Mouse (Mus musculus) left cerebral cortex, postnatal 10 days (tissue): ENCODE measurements around the gene Armcx6. TPM values are rescaled to one million over a fixed set of nuclear protein-coding genes. Genes with fewer than 3 reads are reported as not detected.
"Not testable (repeated sequence)": the region's sequence is repeated elsewhere in the genome, so short reads cannot be mapped to it uniquely, and the experiment has no call there.

Source experiments
- DNase-seq, 2 experiments: peaks; one replicate each; pipeline ENCODE4 v3.0.0; 2021 to 2022; ENCODE audit warnings: low spot score in 2 of 2, mixed read lengths in 1 of 2; ENCODE audit errors: extremely low spot score in 1 of 2
- intact Hi-C: fragments of 180-260 bp; cut with DNase I; formaldehyde crosslinking; loops from one replicate; pipeline ENCODE4 v1.15.1; 2025
- total RNA-seq, 2 experiments: library from RNA; stranded (reverse); gene quantifications; 2 replicates each; pipeline ENCODE4 v1.2.3; 2021

Gene Armcx6
- 1 to 10 TPM; 7.0 to 8.9 TPM for total RNA-seq

- intact Hi-C loops: loop anchor here (2.0 kb wide), 1 partner anchor 160 kb away; no protein-coding TSS in a partner anchor
- DNase-seq: peak; percentile 63 to 80
These were observed at the start of gene Armcx6 for GRCm38 (mm10) chrX:134750764-134751592. Armcx6 (minus strand) TSS chrX:134751417.

- no peak for DNase-seq
- intact Hi-C loops: no loop called here
These were observed 36.5 kb upstream of the Armcx6 start for GRCm38 (mm10) chrX:134787728-134788127.

GRCm38 (mm10) chrX:134763428-134764198, 12.4 kb upstream of the Armcx6 start:
- intact Hi-C loops, DNase-seq: not testable (repeated sequence)

GRCm38 (mm10) chrX:134757293-134757995, 6.2 kb upstream of the Armcx6 start:
- no peak for DNase-seq
- intact Hi-C loops: no loop called here

- DNase-seq: peak; percentile 48 to 75
- intact Hi-C loops: no loop called here
These were observed 5.4 kb upstream of the Armcx6 start, which contains the start of gene Armcx3 for GRCm38 (mm10) chrX:134756434-134757292. Armcx3 (plus strand) TSS chrX:134756595.

GRCm38 (mm10) chrX:134752584-134752983, 1.4 kb upstream of the Armcx6 start:
- no peak for DNase-seq
- intact Hi-C loops: no loop called here

- no peak for DNase-seq
- intact Hi-C loops: loop anchor here (2.0 kb wide), 1 partner anchor 159 kb away; no protein-coding TSS in a partner anchor
These were observed 693 bp upstream of the Armcx6 start for GRCm38 (mm10) chrX:134751910-134752309.

- peak; percentile 11 to 46 for DNase-seq
- intact Hi-C loops: no loop called here
These were observed 4.8 kb downstream of the Armcx6 start for GRCm38 (mm10) chrX:134746459-134746858.

- no peak for DNase-seq
- intact Hi-C loops: no loop called here
These were observed 9.4 kb downstream of the Armcx6 start for GRCm38 (mm10) chrX:134741862-134742261.

- DNase-seq: no peak
- intact Hi-C loops: no loop called here
These were observed 12.1 kb downstream of the Armcx6 start for GRCm38 (mm10) chrX:134739160-134739559.

- DNase-seq: no peak
- intact Hi-C loops: no loop called here
These were observed 13.4 kb downstream of the Armcx6 start for GRCm38 (mm10) chrX:134737796-134738195.

- intact Hi-C loops: no loop called here
These were observed 21.4 kb downstream of the Armcx6 start for GRCm38 (mm10) chrX:134729778-134730177.

GRCm38 (mm10) chrX:134723762-134724161, 27.5 kb downstream of the Armcx6 start:
- DNase-seq, intact Hi-C loops: not testable (repeated sequence)

More at GRCm38 (mm10) chrX:134729778-134730177, 21.4 kb downstream of the Armcx6 start:
- no peak for DNase-seq

- peak; percentile 50 to 82 for DNase-seq
- intact Hi-C loops: loop anchor here (5.0 kb wide), 2 partner anchors 71 to 106 kb away; no protein-coding TSS in a partner anchor
These were observed 32.7 kb downstream of the Armcx6 start for GRCm38 (mm10) chrX:134718524-134718923.

- intact Hi-C loops: loop anchor here (5.0 kb wide), 2 partner anchors 71 to 106 kb away; no protein-coding TSS in a partner anchor
- DNase-seq: peak; percentile 45 to 65
These were observed 33.4 kb downstream of the Armcx6 start, which contains the start of gene Armcx1 for GRCm38 (mm10) chrX:134717752-134718308. Armcx1 (plus strand) TSS chrX:134717963.

GRCm38 (mm10) chrX:134716863-134717262, 34.4 kb downstream of the Armcx6 start:
- no peak for DNase-seq
- intact Hi-C loops: loop anchor here (5.0 kb wide), 2 partner anchors 70 to 105 kb away; no protein-coding TSS in a partner anchor
